Mouse (Mus musculus): ENCODE results near the gene Elf1.
A peak's percentile ranks its signal among the peaks of the same experiment; 100 is the strongest.

Elf1 gene

DNA sequence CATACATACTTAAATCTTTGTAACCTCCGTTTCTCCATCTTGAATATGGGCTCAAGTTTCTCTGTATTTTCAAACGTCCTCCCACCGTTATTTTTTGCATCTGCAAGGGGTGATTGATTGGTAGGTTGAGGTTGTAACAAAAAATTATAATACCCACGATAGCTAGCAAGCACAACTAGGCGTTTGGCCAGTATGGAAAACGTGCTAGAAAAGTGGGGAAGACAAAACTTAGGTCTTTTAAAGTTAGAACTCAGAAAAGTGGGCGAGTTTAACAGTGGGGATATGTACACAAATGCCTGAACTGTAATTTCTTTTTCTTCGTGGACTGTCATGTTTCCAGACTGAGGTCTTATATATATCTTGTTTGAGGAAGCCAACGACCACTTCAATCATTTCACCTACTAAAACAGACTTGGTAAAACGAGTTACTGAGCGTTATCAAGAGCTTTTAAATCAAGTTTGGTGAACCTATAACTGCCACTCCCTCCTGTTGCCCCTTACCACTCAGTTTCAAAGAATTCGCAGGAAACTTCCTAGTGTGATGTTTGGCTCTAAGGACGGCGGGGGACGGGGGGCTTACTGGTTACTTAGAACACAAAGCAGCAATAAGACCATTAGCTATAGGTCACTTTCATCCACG is 105.6 kb downstream of the Elf1 start:
- no peak for DNase-seq

DNA sequence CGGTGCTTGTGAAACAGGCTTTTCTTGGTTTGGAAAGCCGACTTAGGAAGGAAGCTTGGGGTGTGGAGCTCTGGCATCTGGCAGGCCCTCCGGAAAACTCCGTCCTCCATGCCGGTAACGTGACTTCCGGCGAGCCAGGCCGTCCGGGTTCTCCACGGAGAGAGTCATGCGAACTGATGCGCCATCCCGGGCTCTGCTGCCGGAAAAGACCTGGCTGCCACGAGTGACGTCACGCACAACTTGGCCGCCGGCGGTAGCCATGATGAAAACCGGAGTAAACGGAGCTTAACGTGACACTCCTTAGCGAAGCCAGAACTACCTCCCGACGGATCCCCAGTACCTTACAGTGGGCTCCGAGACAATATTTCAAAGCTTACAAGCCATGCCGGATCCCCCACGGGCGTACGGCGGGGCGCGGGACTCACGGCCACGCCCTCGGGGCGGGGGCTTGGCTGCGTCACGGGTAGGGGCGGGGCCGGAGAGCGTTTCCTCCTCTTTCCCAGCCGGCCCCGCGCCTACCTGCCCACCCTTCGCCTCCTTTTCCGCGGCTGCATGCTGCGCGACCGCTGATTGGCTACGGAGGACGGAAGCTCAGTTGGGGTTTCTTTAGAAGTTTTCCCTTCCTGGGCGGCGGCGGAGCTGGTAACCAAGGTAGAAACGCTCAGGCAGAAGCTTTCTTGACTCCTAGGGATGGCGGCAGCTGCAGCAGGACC is 106.3 kb downstream of the Elf1 start, which contains the start of gene Sugt1:
Sugt1 (plus strand) TSS at position 553 of the 713 bp plus-strand sequence.
- DNase-seq, result peak; percentile 96

DNA sequence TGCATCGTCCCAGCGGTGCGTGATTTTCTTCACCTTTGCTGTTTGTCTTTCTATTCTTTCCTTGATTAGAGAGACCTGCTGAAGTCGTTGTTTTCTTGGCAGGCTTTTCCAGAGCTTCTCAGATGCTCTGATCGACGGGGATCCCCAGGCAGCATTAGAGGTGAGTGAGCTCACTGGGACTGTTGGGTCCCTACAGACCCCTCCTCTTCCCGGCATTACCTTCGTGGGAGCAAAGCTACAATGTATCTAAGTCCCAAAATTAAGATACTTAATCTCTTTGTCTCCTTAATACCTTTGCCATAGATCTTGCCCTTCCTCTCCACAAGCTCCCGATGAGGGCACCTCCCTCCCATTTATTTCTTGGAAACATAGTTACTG is 106.8 kb downstream of the Elf1 start:
- no peak for DNase-seq

DNA sequence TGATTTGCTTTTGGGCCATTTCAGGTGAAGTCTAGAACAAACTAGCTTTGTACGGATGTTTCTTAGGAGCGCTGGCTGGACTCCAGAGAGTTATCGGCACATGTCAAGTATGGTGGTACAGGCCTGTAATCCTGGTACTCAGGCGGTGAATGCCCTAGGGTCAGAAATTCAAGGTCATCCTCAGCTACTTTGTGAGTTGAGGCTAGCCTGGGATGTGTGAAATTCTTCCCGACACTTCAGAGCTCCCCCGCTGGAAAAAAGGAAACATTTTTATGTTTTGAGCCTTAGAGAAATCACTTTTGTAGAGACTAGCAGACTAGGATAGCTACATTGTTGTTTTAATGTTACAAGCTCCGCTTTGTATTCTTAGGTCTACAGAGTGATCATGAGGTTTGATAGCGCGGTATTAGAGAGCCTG is 107.5 kb downstream of the Elf1 start:
- DNase-seq, result no peak

DNA sequence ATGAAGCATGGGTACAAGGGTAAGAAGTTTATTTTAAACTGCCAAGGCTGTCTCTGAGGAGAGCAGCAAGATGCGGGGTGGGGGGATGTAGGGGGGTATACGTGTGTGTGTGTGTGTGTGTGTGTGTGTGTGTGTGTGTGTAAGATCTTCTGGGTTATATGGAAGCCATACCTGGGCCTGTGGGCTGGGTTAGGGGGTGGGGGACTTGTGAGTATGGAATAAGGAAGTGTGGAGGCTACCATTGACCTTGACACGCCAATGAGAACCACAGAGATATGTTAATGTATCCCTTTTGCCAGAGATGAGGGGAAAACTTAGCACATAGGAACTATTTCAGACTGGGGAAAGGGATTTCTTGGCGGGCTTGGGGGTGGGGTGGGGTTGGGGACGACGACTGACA is 108.4 kb downstream of the Elf1 start:
- DNase-seq, result no peak

DNA sequence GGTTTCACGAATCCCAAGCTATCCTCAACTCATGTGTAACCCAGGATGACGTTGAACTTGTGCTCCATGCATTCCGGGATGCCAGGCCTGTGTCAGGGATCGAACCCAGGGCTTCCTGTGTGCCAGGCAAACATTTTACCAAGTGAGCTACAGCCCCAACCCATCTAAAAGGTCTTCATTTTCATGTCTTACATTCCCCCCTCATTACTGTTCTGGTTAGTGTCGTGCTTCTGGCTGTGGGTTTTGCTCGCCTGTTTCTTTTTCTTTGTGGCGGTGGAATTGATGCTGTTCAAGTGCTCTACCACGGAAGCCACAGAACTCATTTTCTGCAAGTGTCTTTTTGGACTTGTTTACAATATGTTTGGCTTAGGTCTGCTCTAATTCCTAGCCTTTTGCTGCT is 109.9 kb downstream of the Elf1 start:
- DNase-seq, result no peak

DNA sequence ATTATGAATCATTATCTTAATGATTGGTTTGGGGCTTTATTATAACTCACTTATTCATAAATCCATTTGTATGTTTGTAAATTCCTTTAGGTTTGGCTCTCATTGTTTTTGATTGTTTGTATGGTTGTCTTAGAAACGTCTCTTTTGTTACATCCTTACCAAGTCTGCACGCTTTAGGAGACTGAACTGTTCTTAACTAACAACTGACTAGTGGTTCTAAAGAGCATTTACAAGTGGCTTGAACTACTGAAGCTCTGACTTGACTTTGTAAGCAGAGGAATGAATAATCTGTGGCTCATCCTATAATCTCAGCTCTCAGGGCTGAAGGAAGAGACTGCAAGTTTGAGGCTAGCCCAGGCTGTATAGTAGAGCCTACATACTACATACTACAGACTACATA is 110.6 kb downstream of the Elf1 start:
- no peak for DNase-seq

DNA sequence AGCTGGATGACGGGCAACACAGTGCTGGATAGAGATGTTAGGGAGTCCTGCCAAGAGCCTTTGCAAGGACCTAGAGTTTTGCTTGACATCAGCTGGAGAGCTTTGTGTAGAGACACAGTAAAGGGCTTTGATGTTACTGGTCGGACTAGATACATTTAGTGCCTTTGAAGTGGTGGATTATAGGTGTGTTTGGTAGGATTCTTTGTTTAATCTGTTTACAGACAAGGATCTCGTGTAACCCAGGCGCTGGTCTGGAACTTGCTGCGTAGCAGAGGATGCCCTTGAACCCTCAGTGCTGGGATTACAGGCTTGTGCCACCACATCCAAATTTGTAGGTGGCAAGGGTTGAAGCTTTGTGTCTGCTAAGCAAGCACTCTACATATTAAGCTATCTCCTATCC is 113.1 kb downstream of the Elf1 start:
- no peak for DNase-seq

DNA sequence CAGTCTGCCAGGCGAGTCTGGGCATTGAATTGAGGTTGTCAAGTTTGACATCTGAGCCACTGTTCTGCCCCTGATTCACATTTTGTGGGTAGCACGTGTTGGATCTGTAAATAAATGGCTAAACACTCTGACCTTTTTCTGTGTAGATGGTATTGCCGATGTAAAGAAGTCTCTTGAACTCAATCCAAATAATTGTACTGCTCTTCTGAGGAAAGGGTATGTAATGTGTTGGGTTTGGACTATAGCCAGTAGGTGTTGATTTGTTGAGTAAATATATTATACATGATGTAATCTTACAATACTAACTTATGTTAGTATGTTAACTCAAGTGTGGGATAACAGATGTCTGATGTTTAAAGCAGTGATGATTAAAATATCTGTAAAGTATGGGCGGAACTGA is 115.6 kb downstream of the Elf1 start:
- DNase-seq, result no peak

DNA sequence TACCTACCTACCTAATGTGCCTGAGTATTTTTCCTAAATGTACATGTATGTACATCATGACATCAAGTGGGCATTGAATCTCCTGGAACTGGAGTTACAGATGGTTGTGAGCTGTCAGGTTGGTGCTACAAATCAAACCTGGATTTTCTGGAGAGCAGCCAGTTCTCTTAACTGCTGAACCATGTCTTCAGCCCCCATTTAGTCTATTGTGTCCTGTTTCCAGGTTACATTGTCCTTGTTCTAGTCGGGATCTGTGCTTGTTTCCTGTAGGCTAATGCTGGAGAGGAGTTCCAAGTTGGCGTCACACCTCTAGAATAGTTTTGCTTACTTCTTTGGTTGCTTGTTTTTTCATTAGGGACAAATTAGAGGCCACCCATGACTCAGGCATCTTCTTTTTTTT is 124.9 kb downstream of the Elf1 start:
- no peak for DNase-seq

DNA sequence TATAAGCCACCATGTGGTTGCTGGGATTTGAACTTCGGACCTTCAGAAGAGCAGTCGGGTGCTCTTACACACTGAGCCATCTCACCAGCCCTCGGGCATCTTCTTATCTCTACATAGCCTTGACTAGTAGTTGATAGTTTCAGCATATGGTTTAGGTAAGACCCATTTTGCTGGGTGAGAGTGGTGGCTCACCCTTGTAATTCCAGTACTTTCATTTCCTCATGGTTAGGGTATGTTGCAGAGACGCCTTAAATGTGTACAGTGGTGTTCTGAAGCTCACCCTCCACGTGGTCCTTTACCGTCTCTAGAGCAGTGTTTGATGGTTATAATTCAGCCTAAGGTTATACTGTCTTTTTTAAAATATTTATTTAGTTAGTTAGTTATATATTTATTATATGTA is 125.4 kb downstream of the Elf1 start:
- no peak for DNase-seq

DNA sequence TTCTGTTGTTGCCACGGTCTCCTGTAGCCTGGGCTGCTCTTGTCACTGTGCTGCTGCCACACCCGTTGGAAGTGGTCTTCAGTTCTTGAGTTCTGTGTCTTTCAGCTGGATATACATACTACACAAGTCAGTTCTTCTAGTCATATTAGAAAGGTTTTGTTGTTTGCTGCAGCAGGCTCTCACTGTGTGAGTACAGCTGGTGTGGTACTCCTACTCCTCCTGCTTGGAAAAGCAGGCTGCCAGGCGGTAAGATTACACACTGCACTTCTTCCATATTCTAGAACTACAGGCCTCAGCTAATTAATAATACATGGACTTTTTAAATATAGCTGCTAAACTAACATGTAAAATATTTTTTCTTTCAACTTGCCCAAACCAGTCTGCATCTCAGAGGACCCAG is 125.9 kb downstream of the Elf1 start:
- DNase-seq, result no peak

DNA sequence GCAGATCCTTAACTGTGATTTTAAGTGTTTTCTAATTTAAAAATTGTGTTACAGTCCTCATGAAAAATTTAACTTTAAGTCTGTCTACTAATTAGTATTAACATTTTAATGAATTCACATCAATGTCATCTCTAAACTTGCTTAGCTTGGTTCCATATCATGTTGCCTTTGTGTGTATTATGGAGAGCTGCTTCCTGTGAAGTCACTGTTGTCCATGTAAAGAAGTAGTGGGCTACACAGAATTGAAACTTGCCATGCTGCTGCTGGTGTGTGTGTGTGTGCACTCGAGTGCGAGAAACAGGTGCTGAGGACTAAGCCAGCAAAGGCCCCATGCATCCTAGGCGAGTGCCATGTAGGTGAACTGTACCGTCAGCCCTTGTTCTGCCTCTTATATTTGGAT is 126.4 kb downstream of the Elf1 start:
- no peak for DNase-seq

DNA sequence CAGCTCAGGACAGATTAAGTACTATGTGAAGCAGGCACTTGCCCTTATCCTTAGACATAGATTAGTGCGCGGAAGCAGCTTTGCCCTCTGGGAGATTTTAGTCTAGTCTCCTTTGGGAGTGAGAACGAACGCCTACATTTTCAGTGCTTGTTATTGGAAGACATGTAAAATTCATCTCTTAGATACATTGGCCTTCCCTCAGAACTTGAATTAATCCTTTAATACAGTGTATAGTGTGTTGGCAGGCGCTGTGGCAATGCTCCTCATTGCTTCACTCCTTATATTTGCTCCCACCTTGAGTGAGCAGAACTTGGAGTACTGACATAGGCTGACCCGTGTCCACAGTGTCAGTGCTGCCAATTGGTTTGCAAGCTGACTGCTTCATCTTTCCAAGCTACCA is 127.3 kb downstream of the Elf1 start:
- DNase-seq, result no peak

DNA sequence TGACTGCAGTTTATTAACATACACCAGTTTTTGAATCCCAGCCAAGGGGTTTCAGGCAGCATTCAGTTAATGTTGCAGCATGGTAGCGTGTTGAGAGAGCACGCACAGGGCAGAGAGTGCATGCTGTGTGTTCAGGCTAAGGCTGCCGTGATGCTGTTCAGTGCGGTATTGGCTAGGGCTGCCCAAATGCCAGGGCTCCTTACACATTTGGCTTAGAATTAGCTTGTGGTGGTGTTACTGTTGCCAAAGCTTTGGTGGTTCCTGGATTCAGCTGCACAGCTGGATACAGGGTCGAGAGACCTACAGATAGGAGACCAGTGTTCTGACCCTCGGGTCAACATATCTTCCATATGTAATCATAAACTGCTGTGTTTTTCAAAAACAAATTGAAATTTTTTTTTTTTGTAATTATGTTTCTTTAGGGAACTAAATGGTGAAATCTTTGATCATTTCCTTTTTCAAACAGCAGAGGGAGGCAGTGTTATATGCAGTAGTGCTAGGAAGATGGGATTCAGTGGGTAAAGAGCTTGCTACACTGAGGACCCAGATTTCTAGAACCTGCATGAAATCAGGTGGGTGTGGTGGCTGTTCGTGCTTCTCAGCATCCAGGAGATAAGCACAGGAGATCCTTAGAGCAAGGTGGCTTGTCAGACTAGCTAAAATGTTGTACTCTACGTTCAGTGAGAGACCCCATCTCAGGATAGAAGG is 136.3 kb downstream of the Elf1 start:
- no peak for DNase-seq

DNA sequence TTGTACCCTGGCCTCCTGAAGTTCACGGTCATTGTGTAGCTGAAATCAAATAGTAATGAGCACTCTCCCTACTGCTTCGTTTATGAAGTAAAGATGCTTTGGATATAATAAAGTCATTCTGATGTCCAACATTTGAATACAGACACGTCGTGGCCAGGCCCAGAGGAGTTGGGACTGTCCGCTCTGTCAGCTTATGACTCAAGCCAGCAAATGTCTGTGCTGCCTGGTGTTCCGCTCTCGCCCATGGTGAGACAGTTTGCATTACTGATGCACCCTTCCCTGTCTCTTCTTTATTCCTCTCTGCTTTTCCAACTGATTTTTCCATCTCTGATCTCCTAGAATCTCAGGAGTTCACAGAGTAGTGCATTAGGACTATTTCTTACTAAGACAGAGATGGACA is 138.8 kb downstream of the Elf1 start:
- DNase-seq, result no peak

DNA sequence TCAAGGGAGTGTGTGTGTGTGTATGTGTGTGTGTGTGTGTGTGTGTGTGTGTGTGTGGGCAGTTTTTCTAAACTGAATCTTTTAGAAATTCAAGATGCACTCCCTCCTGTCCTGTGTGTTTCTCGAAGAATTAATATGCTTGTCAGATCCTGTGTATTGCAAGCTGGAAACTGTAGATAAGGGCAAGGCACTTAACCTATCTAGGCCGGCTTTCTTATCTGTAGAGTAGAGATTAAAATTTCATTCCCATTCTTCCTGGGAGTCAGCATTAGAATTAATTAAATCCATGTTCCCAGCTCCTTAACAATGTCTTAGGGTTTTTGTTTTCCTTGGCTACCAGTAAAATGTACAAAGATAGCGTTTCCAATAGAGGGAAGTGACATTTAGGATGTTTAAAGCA is 140.1 kb downstream of the Elf1 start:
- no peak for DNase-seq

Data from thymus, postnatal 25 days (tissue).